Mouse (Mus musculus): Measurements from ENCODE around the gene Zranb1. TPM values are rescaled to one million over a fixed set of nuclear protein-coding genes. Genes with fewer than 3 reads are reported as not detected.
A peak's percentile ranks its signal among the peaks of the same experiment; 100 is the strongest.

Gene Zranb1
- polyA plus RNA-seq, 1 experiment, result 13.6 TPM

DNA sequence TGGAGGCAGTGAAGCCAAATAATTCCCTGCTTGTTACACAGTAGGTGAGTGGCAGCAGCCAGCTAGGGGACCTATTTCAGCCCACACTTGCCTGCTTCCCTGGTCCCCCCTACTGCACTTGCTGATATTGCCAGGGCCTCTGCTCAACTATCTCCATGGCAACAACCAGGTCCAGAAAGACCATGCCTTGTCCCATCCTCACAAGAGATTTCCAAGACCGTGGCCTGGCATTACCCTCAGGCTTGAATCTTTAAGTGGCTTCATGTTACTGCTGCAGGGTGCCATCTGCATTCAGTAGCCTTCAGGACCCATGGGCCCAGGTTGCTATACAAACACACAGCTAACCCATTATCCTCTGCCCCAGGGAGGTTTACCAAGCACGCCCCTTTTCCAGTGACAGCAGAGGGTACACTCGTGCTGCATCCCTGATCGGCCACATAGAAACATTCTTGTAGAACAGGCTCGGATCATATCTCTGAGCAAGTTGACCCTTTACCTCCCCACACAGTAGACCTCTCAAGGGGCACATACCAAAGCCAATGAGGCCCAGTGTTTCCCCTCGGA is 63.8 kb downstream of the Zranb1 start:
- Histone ChIP-seq H3K4me3 (ENCODE audit: insufficient read depth, low read length) (no peak overlapping the region), H3K27ac (ENCODE audit: insufficient read depth, low read depth, low read length) (no peak overlapping the region), H3K4me1 (ENCODE audit: control insufficient read depth, insufficient read depth, low read length) (no peaks in the 10 kb centered on the region)
- TF ChIP-seq CTCF (IDR thresholded peaks at IDR 0.05; ENCODE audit: low read depth, low read length) (no peak), POLR2A (IDR thresholded peaks at IDR 0.05; ENCODE audit: borderline replicate concordance, low read depth, low read length) (no peak)

DNA sequence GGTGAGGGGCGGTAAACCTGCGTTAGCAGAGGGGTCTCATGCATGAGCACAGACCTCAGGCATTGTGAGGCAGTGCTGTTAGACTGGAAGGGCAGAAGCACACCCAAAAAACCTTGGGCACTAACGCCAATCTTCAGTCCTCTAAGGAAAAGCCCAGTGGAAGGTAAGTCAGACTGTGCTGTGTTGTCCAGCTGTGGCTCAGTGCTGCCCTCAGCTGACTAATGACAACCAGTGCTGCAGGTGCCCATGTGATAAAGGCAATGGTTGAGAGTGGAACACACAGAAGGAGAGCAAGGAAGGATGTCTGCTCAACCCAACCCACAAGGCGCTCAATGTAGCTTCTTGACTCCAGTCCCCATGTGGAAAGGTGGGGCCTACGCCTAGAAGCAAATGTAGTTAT is 65.4 kb downstream of the Zranb1 start:
- no peak overlapping the region for H3K27ac ChIP-seq (ENCODE audit: insufficient read depth, low read depth, low read length)
- no peaks in the 10 kb centered on the region for H3K4me1 ChIP-seq (ENCODE audit: control insufficient read depth, insufficient read depth, low read length)
- peak; percentile 15; the same call in 1 of the 2 replicates for TF ChIP-seq CTCF (IDR thresholded peaks at IDR 0.05; ENCODE audit: low read depth, low read length)
- TF ChIP-seq POLR2A (IDR thresholded peaks at IDR 0.05; ENCODE audit: borderline replicate concordance, low read depth, low read length), result no peak
- no peak overlapping the region for H3K4me3 ChIP-seq (ENCODE audit: insufficient read depth, low read length)

DNA sequence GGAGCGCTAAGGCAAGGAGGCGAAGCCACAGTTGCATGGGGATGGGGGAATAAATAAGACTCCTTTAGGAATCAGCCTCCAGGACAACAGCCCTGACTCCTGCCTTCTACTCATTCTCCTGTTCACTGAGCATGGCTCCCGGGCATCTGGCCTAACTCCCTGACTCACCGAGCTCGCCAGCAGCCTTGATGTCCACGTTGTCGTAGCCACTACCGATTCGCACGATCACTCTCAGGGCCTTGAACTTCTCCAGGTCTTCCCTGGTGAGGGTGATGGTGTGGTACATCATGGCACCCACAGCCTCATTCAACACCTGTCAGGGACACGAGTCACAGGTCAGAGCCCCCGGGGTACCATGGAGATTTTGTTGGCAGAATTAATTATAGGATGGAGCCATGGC is 67.7 kb downstream of the Zranb1 start:
- no peak for TF ChIP-seq POLR2A (IDR thresholded peaks at IDR 0.05; ENCODE audit: borderline replicate concordance, low read depth, low read length)
- TF ChIP-seq CTCF (IDR thresholded peaks at IDR 0.05; ENCODE audit: low read depth, low read length), result no peak
- Histone ChIP-seq H3K4me1 (ENCODE audit: control insufficient read depth, insufficient read depth, low read length) (no peaks in the 10 kb centered on the region), H3K27ac (ENCODE audit: insufficient read depth, low read depth, low read length) (no peak overlapping the region), H3K4me3 (ENCODE audit: insufficient read depth, low read length) (no peak overlapping the region)

DNA sequence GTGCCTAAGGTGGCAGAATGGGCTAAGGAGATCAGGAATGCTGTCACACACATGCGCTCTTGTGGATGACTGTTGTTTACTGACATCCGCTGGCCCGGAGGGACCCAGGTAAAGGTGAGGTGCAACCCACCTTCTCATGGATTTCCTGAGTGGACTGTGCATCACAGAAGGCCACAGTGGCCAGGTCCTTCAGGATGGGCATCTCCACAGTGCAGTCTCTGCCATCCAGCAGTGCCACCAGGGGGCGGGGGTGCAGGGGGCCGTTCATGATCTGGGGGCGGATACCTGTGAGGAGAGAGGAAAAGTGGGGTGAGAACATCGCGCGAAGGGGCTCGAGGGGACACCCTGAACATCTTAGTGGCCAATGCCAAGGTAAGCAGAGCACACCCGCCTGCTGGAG is 68.1 kb downstream of the Zranb1 start:
- no peak for TF ChIP-seq CTCF (IDR thresholded peaks at IDR 0.05; ENCODE audit: low read depth, low read length)
- no peak for TF ChIP-seq POLR2A (IDR thresholded peaks at IDR 0.05; ENCODE audit: borderline replicate concordance, low read depth, low read length)
- Histone ChIP-seq H3K4me3 (ENCODE audit: insufficient read depth, low read length) (no peak overlapping the region), H3K27ac (ENCODE audit: insufficient read depth, low read depth, low read length) (no peak overlapping the region), H3K4me1 (ENCODE audit: control insufficient read depth, insufficient read depth, low read length) (peaks cover 1% of the 10 kb centered on the region; the same call in 1 of the 2 replicates)

DNA sequence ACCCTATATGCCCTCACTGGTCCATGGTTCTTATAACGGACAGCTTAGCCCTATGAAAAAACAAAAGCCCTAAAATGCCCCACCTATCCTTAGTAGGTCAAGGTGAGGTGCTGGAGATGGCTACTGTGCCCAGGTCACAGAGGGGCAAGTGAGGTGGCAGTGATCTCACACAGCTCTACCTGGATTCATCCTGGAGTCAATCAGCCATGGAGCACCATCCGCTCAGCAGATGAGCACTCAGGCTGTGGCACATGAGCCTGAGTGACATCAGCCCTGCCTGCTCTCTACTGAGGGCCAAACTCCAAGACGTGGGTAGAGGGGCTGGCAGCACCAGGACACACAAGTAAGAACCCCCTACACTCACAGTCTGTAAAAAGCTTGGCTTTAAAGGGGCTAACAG is 70.4 kb downstream of the Zranb1 start:
- Histone ChIP-seq H3K4me1 (ENCODE audit: control insufficient read depth, insufficient read depth, low read length) (peaks cover 13% of the 10 kb centered on the region), H3K27ac (ENCODE audit: insufficient read depth, low read depth, low read length) (no peak overlapping the region), H3K4me3 (ENCODE audit: insufficient read depth, low read length) (no peak overlapping the region)
- TF ChIP-seq CTCF (IDR thresholded peaks at IDR 0.05; ENCODE audit: low read depth, low read length) (no peak), POLR2A (IDR thresholded peaks at IDR 0.05; ENCODE audit: borderline replicate concordance, low read depth, low read length) (no peak)

DNA sequence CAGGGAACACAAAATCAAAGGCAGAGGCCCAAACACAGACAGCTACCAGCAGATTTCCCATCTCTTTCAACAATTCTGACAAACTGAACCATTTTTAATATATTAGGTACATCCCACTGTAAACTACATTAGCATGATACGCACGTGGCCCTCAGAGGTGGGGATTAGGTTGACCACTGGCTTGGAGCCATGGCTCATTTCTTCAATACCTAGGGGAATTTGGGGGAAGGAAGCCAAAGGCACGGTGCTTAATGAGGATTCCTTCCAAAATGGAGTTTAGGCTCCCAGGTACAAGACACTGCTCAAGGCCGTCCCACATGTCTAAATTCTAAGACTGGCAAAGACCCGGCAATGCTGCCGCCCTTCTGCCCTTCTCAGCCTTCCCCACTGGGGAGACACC is 71.3 kb downstream of the Zranb1 start:
- Histone ChIP-seq H3K4me3 (ENCODE audit: insufficient read depth, low read length) (no peak overlapping the region), H3K4me1 (ENCODE audit: control insufficient read depth, insufficient read depth, low read length) (peaks cover 18% of the 10 kb centered on the region), H3K27ac (ENCODE audit: insufficient read depth, low read depth, low read length) (no peak overlapping the region)
- no peak for TF ChIP-seq CTCF (IDR thresholded peaks at IDR 0.05; ENCODE audit: low read depth, low read length)
- TF ChIP-seq POLR2A (IDR thresholded peaks at IDR 0.05; ENCODE audit: borderline replicate concordance, low read depth, low read length), result no peak

DNA sequence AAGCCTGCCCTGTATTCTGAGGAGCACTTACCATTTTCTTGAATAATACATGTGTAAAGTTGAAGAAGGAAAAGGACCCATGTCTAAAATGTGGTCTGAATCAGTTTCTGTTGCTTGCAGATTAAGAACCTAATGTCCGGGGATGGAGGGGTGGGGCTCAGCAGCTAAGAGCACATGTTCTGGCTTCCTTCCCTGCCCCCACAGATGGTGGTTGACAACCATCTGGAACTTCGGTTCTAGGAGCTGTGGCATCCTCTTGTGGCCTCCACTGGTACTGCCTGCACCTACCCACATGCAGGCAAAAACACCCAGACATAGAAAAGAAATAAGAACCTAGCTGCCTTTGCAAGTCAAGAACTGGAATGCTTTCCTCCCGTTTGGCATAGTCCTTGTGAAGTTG is 72.5 kb downstream of the Zranb1 start:
- peaks cover 21% of the 10 kb centered on the region for H3K4me1 ChIP-seq (ENCODE audit: control insufficient read depth, insufficient read depth, low read length)
- H3K27ac ChIP-seq (ENCODE audit: insufficient read depth, low read depth, low read length), result no peak overlapping the region
- H3K4me3 ChIP-seq (ENCODE audit: insufficient read depth, low read length), result no peak overlapping the region
- no peak for TF ChIP-seq POLR2A (IDR thresholded peaks at IDR 0.05; ENCODE audit: borderline replicate concordance, low read depth, low read length)
- peak; percentile 74 for TF ChIP-seq CTCF (IDR thresholded peaks at IDR 0.05; ENCODE audit: low read depth, low read length)

DNA sequence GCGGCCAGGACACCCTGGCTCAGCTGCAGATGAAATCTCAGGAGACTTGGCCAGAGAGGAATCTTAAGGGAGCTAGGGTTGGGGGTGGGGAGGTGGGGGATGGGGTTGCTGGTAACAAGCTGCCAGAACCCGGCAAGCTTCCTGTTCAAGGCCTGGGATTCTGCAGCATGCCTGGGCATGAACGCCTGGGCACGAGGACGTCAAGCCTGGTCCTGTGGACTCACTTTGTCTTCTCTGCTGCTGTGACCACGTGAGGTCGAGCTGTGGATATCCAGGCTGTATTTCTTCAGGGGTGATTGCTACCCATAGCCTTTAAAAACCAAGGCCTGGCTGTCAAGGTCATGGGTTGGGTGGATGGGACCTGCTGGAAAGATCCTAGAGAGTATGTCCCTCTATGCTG is 74.8 kb downstream of the Zranb1 start:
- Histone ChIP-seq H3K4me1 (ENCODE audit: control insufficient read depth, insufficient read depth, low read length) (peaks cover 21% of the 10 kb centered on the region), H3K27ac (ENCODE audit: insufficient read depth, low read depth, low read length) (peak overlapping the region; percentile 52), H3K4me3 (ENCODE audit: insufficient read depth, low read length) (no peak overlapping the region)
- TF ChIP-seq POLR2A (IDR thresholded peaks at IDR 0.05; ENCODE audit: borderline replicate concordance, low read depth, low read length) (no peak), CTCF (IDR thresholded peaks at IDR 0.05; ENCODE audit: low read depth, low read length) (no peak)

DNA sequence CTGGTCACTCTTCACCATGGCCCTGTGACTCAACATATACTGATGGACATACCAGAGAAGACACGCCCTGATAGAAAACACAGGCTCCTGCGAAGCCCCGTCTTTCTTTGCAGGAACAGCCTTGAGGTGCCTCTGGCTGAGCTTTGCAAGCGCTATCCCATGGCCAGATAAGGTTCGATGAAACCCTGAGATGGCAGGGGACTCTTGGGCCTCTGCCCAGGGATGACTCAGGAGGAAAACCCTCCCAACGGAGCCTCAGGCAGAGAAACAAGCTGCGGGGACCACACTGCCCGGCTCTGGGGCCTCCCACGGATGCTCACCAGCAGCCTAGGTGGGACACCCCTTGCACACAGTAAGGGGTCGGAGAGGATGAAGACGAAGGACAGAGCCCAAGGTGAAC is 76.4 kb downstream of the Zranb1 start:
- no peak overlapping the region for H3K27ac ChIP-seq (ENCODE audit: insufficient read depth, low read depth, low read length)
- TF ChIP-seq CTCF (IDR thresholded peaks at IDR 0.05; ENCODE audit: low read depth, low read length) (no peak), POLR2A (IDR thresholded peaks at IDR 0.05; ENCODE audit: borderline replicate concordance, low read depth, low read length) (no peak)
- no peak overlapping the region for H3K4me3 ChIP-seq (ENCODE audit: insufficient read depth, low read length)
- H3K4me1 ChIP-seq (ENCODE audit: control insufficient read depth, insufficient read depth, low read length), result peaks cover 21% of the 10 kb centered on the region

DNA sequence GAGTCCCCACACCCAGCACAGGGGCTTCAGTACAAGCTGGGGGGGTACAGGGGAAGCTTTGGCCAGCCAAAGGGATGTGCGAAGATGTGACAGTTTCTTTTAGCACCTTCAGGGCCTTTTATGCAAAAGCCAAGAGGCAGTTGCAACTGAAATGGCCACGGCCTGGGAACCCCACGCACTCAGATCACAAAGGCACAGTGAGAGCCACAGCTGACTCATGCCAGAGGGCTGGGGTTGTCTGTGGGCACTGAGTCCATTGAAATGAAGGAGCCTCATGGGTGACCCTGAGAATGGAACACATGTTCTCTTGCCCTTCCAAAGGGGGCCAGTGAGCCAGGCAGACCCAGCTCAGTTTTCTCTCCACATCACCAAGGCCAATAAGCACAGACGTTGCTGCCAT is 77.7 kb downstream of the Zranb1 start:
- peaks cover 21% of the 10 kb centered on the region for H3K4me1 ChIP-seq (ENCODE audit: control insufficient read depth, insufficient read depth, low read length)

DNA sequence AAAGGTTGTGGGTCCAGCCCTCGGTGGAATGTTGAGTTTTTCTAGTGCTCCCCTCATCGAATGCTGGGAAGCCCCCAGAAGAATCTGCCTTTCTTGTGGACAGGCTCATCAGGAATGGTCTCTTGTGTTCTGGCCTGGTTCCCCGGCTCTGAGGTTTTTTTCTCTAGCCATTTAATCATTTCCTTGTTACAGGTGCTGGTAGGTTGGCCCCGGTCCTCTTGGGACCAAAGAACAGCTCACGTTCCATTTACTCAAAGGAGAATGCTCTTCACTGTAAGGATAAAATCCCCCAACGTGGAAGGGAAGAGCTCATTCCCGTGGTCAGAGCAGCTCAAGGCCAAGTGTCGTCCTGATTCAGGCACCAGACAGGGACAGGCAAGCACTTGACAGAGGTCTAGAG is 78.7 kb downstream of the Zranb1 start:
- Histone ChIP-seq H3K4me3 (ENCODE audit: insufficient read depth, low read length) (no peak overlapping the region), H3K4me1 (ENCODE audit: control insufficient read depth, insufficient read depth, low read length) (peaks cover 19% of the 10 kb centered on the region), H3K27ac (ENCODE audit: insufficient read depth, low read depth, low read length) (no peak overlapping the region)
- TF ChIP-seq POLR2A (IDR thresholded peaks at IDR 0.05; ENCODE audit: borderline replicate concordance, low read depth, low read length) (no peak), CTCF (IDR thresholded peaks at IDR 0.05; ENCODE audit: low read depth, low read length) (no peak)

More for the DNA sequence above, 77.7 kb downstream of the Zranb1 start:
- TF ChIP-seq POLR2A (IDR thresholded peaks at IDR 0.05; ENCODE audit: borderline replicate concordance, low read depth, low read length) (no peak), CTCF (IDR thresholded peaks at IDR 0.05; ENCODE audit: low read depth, low read length) (no peak)
- Histone ChIP-seq H3K4me3 (ENCODE audit: insufficient read depth, low read length) (no peak overlapping the region), H3K27ac (ENCODE audit: insufficient read depth, low read depth, low read length) (no peak overlapping the region)
